Mouse (Mus musculus) erythroblast, embryonic 14.5 days (primary cell): Measurements from ENCODE around the gene Ddx58. TPM values are rescaled to one million over a fixed set of nuclear protein-coding genes. Genes with fewer than 3 reads are reported as not detected.

ENCODE experiments used
- H3K27me3 ChIP-seq: 2 replicates; pipeline ENCODE4 v1.6.1; 2012; ENCODE audit warnings: inconsistent platforms; ENCODE audit not compliant: control insufficient read depth
- H3K36me3 ChIP-seq: 2 replicates; pipeline ENCODE4 v1.6.1; 2012; ENCODE audit warnings: mild to moderate bottlenecking, inconsistent platforms; ENCODE audit not compliant: control insufficient read depth
- H3K4me1 ChIP-seq: 2 replicates; pipeline ENCODE4 v1.6.1; 2012; ENCODE audit warnings: inconsistent platforms; ENCODE audit not compliant: control insufficient read depth
- H3K4me3 ChIP-seq: replicated peaks from 2 replicates; pipeline ENCODE3; 2012; ENCODE audit warnings: moderate library complexity, mild to moderate bottlenecking, inconsistent platforms
- H3K9me3 ChIP-seq: 2 replicates; pipeline ENCODE4 v1.6.1; 2012; ENCODE audit warnings: low read length, inconsistent platforms, mixed read lengths; ENCODE audit not compliant: control insufficient read depth
- GATA1 ChIP-seq: IDR thresholded peaks from 2 replicates; pipeline ENCODE4 v1.6.1; 2012; ENCODE audit warnings: low read length, inconsistent platforms, mixed read lengths
- TAL1 ChIP-seq: IDR thresholded peaks from 3 replicates; pipeline ENCODE4 v1.6.1; 2012; ENCODE audit warnings: low read length, inconsistent platforms, mixed read lengths
- polyA plus RNA-seq: library from polyadenylated mRNA; stranded (reverse); fragments of >175 nt; gene quantifications from 2 replicates; pipeline ENCODE4 v1.2.3, GENCODE M21; 2012

Ddx58 gene
- polyA plus RNA-seq, 1 experiment = 0.01 TPM

- Histone ChIP-seq H3K4me1 (peaks cover 12% of the 10 kb centered on the region), H3K27me3 (peaks cover 5% of the 10 kb centered on the region), H3K4me3 (peak overlapping the region; percentile 63), H3K36me3 (no peaks in the 10 kb centered on the region), H3K9me3 (no peaks in the 10 kb centered on the region)
- TF ChIP-seq TAL1 = no peak
- no peak for TF ChIP-seq GATA1
Measured at GRCm38 (mm10) chr4:40240272-40240744, 680 bp upstream of the Ddx58 start.

- H3K36me3 ChIP-seq = no peaks in the 10 kb centered on the region
- H3K9me3 ChIP-seq = no peaks in the 10 kb centered on the region
- H3K27me3 ChIP-seq = peaks cover 5% of the 10 kb centered on the region
- H3K4me1 ChIP-seq = peaks cover 12% of the 10 kb centered on the region
- TF ChIP-seq GATA1 (no peak), TAL1 (no peak)
- peak overlapping the region; percentile 63 for H3K4me3 ChIP-seq
Measured at GRCm38 (mm10) chr4:40238483-40239408, 882 bp downstream of the Ddx58 start.

GRCm38 (mm10) chr4:40236829-40237228, 2.8 kb downstream of the Ddx58 start:
- Histone ChIP-seq H3K4me3 (no peak overlapping the region), H3K27me3 (peaks cover 5% of the 10 kb centered on the region), H3K9me3 (no peaks in the 10 kb centered on the region), H3K4me1 (peaks cover 12% of the 10 kb centered on the region), H3K36me3 (no peaks in the 10 kb centered on the region)
- TF ChIP-seq TAL1 (no peak), GATA1 (no peak)

- H3K4me1 ChIP-seq = peaks cover 6% of the 10 kb centered on the region
- H3K9me3 ChIP-seq = no peaks in the 10 kb centered on the region
- no peaks in the 10 kb centered on the region for H3K36me3 ChIP-seq
- no peak overlapping the region for H3K4me3 ChIP-seq
- TF ChIP-seq TAL1 (no peak), GATA1 (no peak)
- H3K27me3 ChIP-seq = peaks cover 5% of the 10 kb centered on the region
Measured at GRCm38 (mm10) chr4:40234256-40234655, 5.4 kb downstream of the Ddx58 start.

GRCm38 (mm10) chr4:40233062-40233664, 6.5 kb downstream of the Ddx58 start:
- no peaks in the 10 kb centered on the region for H3K36me3 ChIP-seq
- TF ChIP-seq GATA1 = no peak
- TF ChIP-seq TAL1 = no peak
- no peaks in the 10 kb centered on the region for H3K4me1 ChIP-seq
- H3K4me3 ChIP-seq = no peak overlapping the region
- no peaks in the 10 kb centered on the region for H3K9me3 ChIP-seq
- H3K27me3 ChIP-seq = no peaks in the 10 kb centered on the region

GRCm38 (mm10) chr4:40229723-40230122, 9.9 kb downstream of the Ddx58 start:
- Histone ChIP-seq H3K36me3 (no peaks in the 10 kb centered on the region), H3K4me3 (no peak overlapping the region), H3K9me3 (no peaks in the 10 kb centered on the region), H3K4me1 (no peaks in the 10 kb centered on the region), H3K27me3 (no peaks in the 10 kb centered on the region)
- TF ChIP-seq TAL1 (no peak), GATA1 (no peak)

- Histone ChIP-seq H3K9me3 (no peaks in the 10 kb centered on the region), H3K27me3 (no peaks in the 10 kb centered on the region), H3K36me3 (no peaks in the 10 kb centered on the region), H3K4me1 (no peaks in the 10 kb centered on the region), H3K4me3 (no peak overlapping the region)
- TF ChIP-seq GATA1 = no peak
- no peak for TF ChIP-seq TAL1
Measured at GRCm38 (mm10) chr4:40227886-40228285, 11.7 kb downstream of the Ddx58 start.

- Histone ChIP-seq H3K4me1 (no peaks in the 10 kb centered on the region), H3K27me3 (no peaks in the 10 kb centered on the region), H3K36me3 (no peaks in the 10 kb centered on the region), H3K4me3 (no peak overlapping the region), H3K9me3 (no peaks in the 10 kb centered on the region)
- TF ChIP-seq TAL1 (no peak), GATA1 (no peak)
Measured at GRCm38 (mm10) chr4:40227131-40227530, 12.5 kb downstream of the Ddx58 start.

- Histone ChIP-seq H3K4me3 (no peak overlapping the region), H3K36me3 (no peaks in the 10 kb centered on the region), H3K9me3 (no peaks in the 10 kb centered on the region), H3K4me1 (no peaks in the 10 kb centered on the region), H3K27me3 (peaks cover 4% of the 10 kb centered on the region; the same call in 1 of the 2 replicates)
- no peak for TF ChIP-seq TAL1
- no peak for TF ChIP-seq GATA1
Measured at GRCm38 (mm10) chr4:40226095-40226494, 13.5 kb downstream of the Ddx58 start.
